ENCODE assay signal across 14 mouse cellular contexts in the genomic region with DNA sequence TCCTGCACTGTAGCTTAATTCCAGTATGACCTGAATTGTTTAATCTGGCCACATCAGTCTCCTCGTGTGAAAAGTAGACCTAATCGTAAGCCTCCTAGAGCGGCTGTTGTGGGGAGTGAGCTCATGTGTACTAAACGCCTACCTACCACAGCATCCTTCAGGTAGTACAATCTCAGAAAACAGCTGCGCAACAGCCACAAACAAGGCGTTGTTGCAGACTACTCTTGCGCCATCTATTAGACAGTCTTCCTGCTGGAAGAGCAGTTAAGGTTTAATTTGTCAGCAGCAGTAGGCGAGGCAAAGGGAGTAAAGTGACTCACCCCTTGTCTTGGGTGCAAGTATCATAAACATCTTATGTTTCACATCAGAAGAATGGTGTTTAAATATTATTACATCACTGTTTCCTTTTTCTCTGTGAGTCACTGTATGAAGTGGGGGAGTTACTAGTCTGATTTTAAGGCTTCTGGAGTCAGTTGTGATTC. TPM values are rescaled to one million over a fixed set of nuclear protein-coding genes. Genes with fewer than 3 reads are reported as not detected.
DNase-seq lines count a peak whose midpoint lies in the region; ATAC-seq lines count a peak whose summit lies in the region.
"Had no signal": no experiment of that assay in that cellular context is flagged by ENCODE, and none has a peak within 500 bp of the region (broad histone marks: within the 10 kb centered on the region; RNA-seq: fewer than 3 reads in every experiment).

No protein-coding gene starts in this region.

- H3K4me3 ChIP-seq in embryonic facial prominence, embryonic 14.5 days (ENCODE audit: low read depth, low read length): no peak overlapping the region
- no peak overlapping the region for H3K4me3 ChIP-seq in embryonic facial prominence, embryonic 10.5 days
- H3K4me3 ChIP-seq: forebrain, embryonic 10.5 days; limb, embryonic 12.5 days had no signal

- no peak for DNase-seq in embryonic facial prominence, embryonic 14.5 days (ENCODE audit: low spot score)
- no peak for DNase-seq in embryonic facial prominence, embryonic 10.5 days (ENCODE audit: low spot score)
- DNase-seq in 416B (ENCODE audit: low read depth): peak; percentile 94
- DNase-seq in embryo, embryonic 10.5 days (ENCODE audit: low spot score): no peak
- no peak for DNase-seq in layer of hippocampus, adult 9-11 months
- DNase-seq in adrenal gland, adult 2 months: no peak
- DNase-seq: gastrocnemius, postnatal 36 days; heart, postnatal 10 days; kidney, adult 8-10 months; lung, embryonic 14.5 days had no signal

- peak; percentile 33; the same call in 1 of the 2 replicates for ATAC-seq in embryonic facial prominence, embryonic 14.5 days (ENCODE audit: low read depth)
- ATAC-seq in common myeloid progenitor, adult 5-6 weeks (replicated peaks; ENCODE audit: low read depth, poor library complexity, severe bottlenecking): peak; percentile 15; the same call in 1 of the 2 replicates
- peak; percentile 30 for ATAC-seq in megakaryocyte, adult 5-6 weeks (ENCODE audit: poor library complexity, severe bottlenecking)

- H3K27ac ChIP-seq in embryonic facial prominence, embryonic 14.5 days (replicated peaks; ENCODE audit: low read depth, low read length): no peak overlapping the region
- H3K27ac ChIP-seq in embryonic facial prominence, embryonic 10.5 days (replicated peaks): no peak overlapping the region
- H3K27ac ChIP-seq: forebrain, embryonic 10.5 days; limb, embryonic 12.5 days had no signal

- peaks cover 15% of the 10 kb centered on the region for H3K4me1 ChIP-seq in embryonic facial prominence, embryonic 14.5 days (ENCODE audit: control insufficient read depth, insufficient read depth, low read length)
- peaks cover 15% of the 10 kb centered on the region for H3K4me1 ChIP-seq in embryonic facial prominence, embryonic 10.5 days

- no peak overlapping the region for H3K9ac ChIP-seq in embryonic facial prominence, embryonic 14.5 days (ENCODE audit: low read depth, low read length)
- H3K9ac ChIP-seq: limb, embryonic 12.5 days; lung, embryonic 14.5 days had no signal

- WGBS in embryonic facial prominence, embryonic 14.5 days: 83% methylated on average over 8 of the region's 8 CpGs
- 90% methylated on average over 8 of the region's 8 CpGs for WGBS in embryonic facial prominence, embryonic 10.5 days

- H3K36me3 ChIP-seq in embryonic facial prominence, embryonic 14.5 days (ENCODE audit: control insufficient read depth, insufficient read depth, low read length): no peaks in the 10 kb centered on the region
- peaks cover 6% of the 10 kb centered on the region; the same call in 1 of the 2 replicates for H3K36me3 ChIP-seq in embryonic facial prominence, embryonic 10.5 days (replicated peaks)
- H3K36me3 ChIP-seq: limb, embryonic 12.5 days had no signal

- no peaks in the 10 kb centered on the region for H3K9me3 ChIP-seq in embryonic facial prominence, embryonic 14.5 days (ENCODE audit: control insufficient read depth, low read length)
- no peaks in the 10 kb centered on the region for H3K9me3 ChIP-seq in embryonic facial prominence, embryonic 10.5 days
- H3K9me3 ChIP-seq: forebrain, embryonic 10.5 days; limb, embryonic 12.5 days had no signal

- H3K4me2 ChIP-seq in embryonic facial prominence, embryonic 14.5 days (ENCODE audit: low read depth, low read length): no peak overlapping the region
- H3K4me2 ChIP-seq: limb, embryonic 12.5 days; lung, embryonic 14.5 days had no signal

- no peaks in the 10 kb centered on the region for H3K27me3 ChIP-seq in embryonic facial prominence, embryonic 14.5 days (replicated peaks; ENCODE audit: control insufficient read depth, insufficient read depth, low read length)
- H3K27me3 ChIP-seq in embryonic facial prominence, embryonic 10.5 days (replicated peaks; ENCODE audit: low read depth, poor library complexity, severe bottlenecking): no peaks in the 10 kb centered on the region
- H3K27me3 ChIP-seq: limb, embryonic 12.5 days had no signal

RNA-seq across cellular contexts. Expression of a gene that starts 57.3 kb away (rescaled TPM):
- polyA plus RNA-seq in embryonic facial prominence, embryonic 14.5 days (2014; fragmentation: Nextera tagmentation; extraction: Ambion mirVana): 8.0 and 8.5 TPM in 2 replicates
- 9.4 and 11.6 TPM in 2 replicates for polyA plus RNA-seq in embryonic facial prominence, embryonic 10.5 days (2016; fragmentation: Nextera tagmentation; extraction: Ambion mirVana)
- total RNA-seq in common myeloid progenitor, adult 5-6 weeks (2017): 14.2 and 24.0 TPM in 2 replicates
- total RNA-seq in megakaryocyte, adult 5-6 weeks (2015): 7.3 and 8.2 TPM in 2 replicates
- total RNA-seq in megakaryocyte, adult 5-6 weeks (2017): 6.1 and 7.2 TPM in 2 replicates
- total RNA-seq in adrenal gland, adult 2 months (2021): 10 to 100 TPM; 35.9 to 42.0 TPM
- polyA plus RNA-seq in adrenal gland, adult 2 months (2012; rRNA removed): 3.3 and 5.9 TPM in 2 replicates
